Mouse (Mus musculus): ENCODE results near the gene Phf24.

GRCm38 (mm10) chr4:42922461-42922860, 6.0 kb downstream of the Phf24 start:
- no peak for TF ChIP-seq POLR2A (IDR thresholded peaks at IDR 0.05; ENCODE audit: low read depth, low read length)
- no peak for TF ChIP-seq CTCF (conservative IDR thresholded peaks at IDR 0.05 in 1 of 2, IDR thresholded peaks at IDR 0.05 in 1 of 2; ENCODE audit: low read depth in 2 of 2, low read length in 2 of 2)
- TF ChIP-seq ZC3H11A (IDR thresholded peaks at IDR 0.05; ENCODE audit: low read depth, low read length): no peak
- TF ChIP-seq EP300 (IDR thresholded peaks at IDR 0.05; ENCODE audit: low read length): no peak
- no peak for TF ChIP-seq ZKSCAN1 (IDR thresholded peaks at IDR 0.05; ENCODE audit: borderline replicate concordance, low read depth, low read length)
- no peak for TF ChIP-seq SMC3 (IDR thresholded peaks at IDR 0.05; ENCODE audit: low read depth, low read length)
- no peak for TF ChIP-seq NELFE (IDR thresholded peaks at IDR 0.05; ENCODE audit: low read depth, low read length)
- no peak for TF ChIP-seq ELF1 (IDR thresholded peaks at IDR 0.05; ENCODE audit: low read depth, low read length)
- TF ChIP-seq CHD1 (IDR thresholded peaks at IDR 0.05; ENCODE audit: low read depth, low read length): no peak
- no peak for TF ChIP-seq NRF1 (IDR thresholded peaks at IDR 0.05; ENCODE audit: low read depth, low read length)

All from CH12.LX (cell line).